Mouse (Mus musculus) limb, embryonic 15.5 days (tissue): ENCODE data around the gene 4930544D05Rik. TPM values are rescaled to one million over a fixed set of nuclear protein-coding genes. Genes with fewer than 3 reads are reported as not detected.

Experiments used
- ATAC-seq: fragments of 200-750 bp; cut with Nextera tagmentation; 2 replicates; pipeline ENCODE4 v1.8.0; 2017; ENCODE audit warnings: low read depth, moderate TSS enrichment; ENCODE audit not compliant: insufficient number of reproducible peaks, low FRiP score, low TSS enrichment
- H3K27ac ChIP-seq: fragments of 300-500 bp; sonication (generic); 2 replicates; pipeline ENCODE4 v1.5.1; 2015; ENCODE audit warnings: moderate library complexity, mild to moderate bottlenecking, inconsistent platforms
- H3K27me3 ChIP-seq: fragments of 300-500 bp; sonication (generic); 2 replicates; pipeline ENCODE4 v1.6.1; 2015; ENCODE audit warnings: inconsistent platforms
- H3K36me3 ChIP-seq: fragments of 300-500 bp; sonication (generic); 2 replicates; pipeline ENCODE4 v1.6.1; 2015; ENCODE audit warnings: inconsistent platforms
- H3K4me1 ChIP-seq: fragments of 300-500 bp; sonication (generic); 2 replicates; pipeline ENCODE4 v1.6.1; 2015; ENCODE audit warnings: inconsistent platforms
- H3K4me2 ChIP-seq: fragments of 300-500 bp; sonication (generic); 2 replicates; pipeline ENCODE4 v1.6.1; 2015; ENCODE audit warnings: mild to moderate bottlenecking, inconsistent platforms
- H3K4me3 ChIP-seq: fragments of 300-500 bp; sonication (generic); 2 replicates; pipeline ENCODE4 v1.5.1; 2015; ENCODE audit warnings: mild to moderate bottlenecking, inconsistent platforms
- H3K9ac ChIP-seq: fragments of 300-500 bp; sonication (generic); 2 replicates; pipeline ENCODE4 v1.6.1; 2015; ENCODE audit warnings: inconsistent platforms
- H3K9me3 ChIP-seq: fragments of 300-500 bp; sonication (generic); 2 replicates; pipeline ENCODE4 v1.6.1; 2016; ENCODE audit warnings: inconsistent platforms
- WGBS: fragments of 180-500 bp; shearing (Covaris S2); methylation state at CpG from one replicate; pipeline ENCODE4 v1.1.7; 2015; 5-methylcytosine and 5-hydroxymethylcytosine counted together
- polyA plus RNA-seq: library from polyadenylated mRNA; unstranded; fragments of >200 nt; fragmentation: Nextera tagmentation; extraction: Ambion mirVana; gene quantifications from 2 replicates; pipeline ENCODE4 v1.2.1, GENCODE M21; 2015

Gene 4930544D05Rik
- polyA plus RNA-seq, 1 experiment from 2014 or later: not detected

DNA sequence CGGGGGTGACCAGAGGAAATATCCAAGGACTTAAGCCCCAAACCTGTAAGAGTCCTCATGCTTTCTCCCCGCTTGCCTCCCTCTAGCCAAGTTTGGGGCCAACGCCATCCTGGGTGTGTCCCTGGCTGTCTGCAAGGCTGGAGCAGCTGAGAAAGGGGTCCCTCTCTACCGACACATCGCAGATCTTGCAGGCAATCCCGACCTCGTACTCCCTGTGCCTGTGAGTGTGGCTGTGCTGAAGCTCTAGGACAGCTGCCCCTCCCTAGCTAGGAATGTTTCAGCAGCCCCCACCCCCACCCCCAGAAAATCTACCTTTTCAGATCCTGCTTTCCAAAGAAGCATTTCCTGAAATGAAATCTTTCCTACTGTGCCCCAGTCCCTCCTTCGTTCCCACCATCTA is 43.3 kb downstream of the 4930544D05Rik start:
- no peak overlapping the region for H3K9ac ChIP-seq
- no peak for ATAC-seq
- peaks cover 41% of the 10 kb centered on the region for H3K36me3 ChIP-seq
- peaks cover 42% of the 10 kb centered on the region for H3K4me1 ChIP-seq
- no peak overlapping the region for H3K27ac ChIP-seq
- no peak overlapping the region for H3K4me3 ChIP-seq
- no peaks in the 10 kb centered on the region for H3K27me3 ChIP-seq
- H3K4me2 ChIP-seq: no peak overlapping the region
- WGBS: 72% methylated on average over 8 of the region's 8 CpGs
- H3K9me3 ChIP-seq: no peaks in the 10 kb centered on the region

DNA sequence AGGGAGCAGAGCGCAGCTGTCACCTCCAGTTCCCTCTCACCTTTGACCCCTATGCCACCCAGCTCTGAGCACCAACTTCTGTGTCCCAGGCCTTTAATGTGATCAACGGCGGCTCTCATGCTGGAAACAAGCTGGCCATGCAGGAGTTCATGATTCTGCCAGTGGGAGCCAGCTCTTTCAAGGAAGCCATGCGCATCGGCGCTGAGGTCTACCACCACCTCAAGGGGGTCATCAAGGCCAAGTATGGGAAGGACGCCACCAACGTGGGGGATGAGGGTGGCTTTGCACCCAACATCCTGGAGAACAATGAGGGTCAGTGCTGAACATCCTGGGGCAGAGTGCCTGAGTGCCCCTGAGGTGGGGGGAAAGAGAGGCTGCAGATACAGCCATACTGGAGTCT is 44.9 kb downstream of the 4930544D05Rik start:
- WGBS: 82% methylated on average over 8 of the region's 8 CpGs
- Histone ChIP-seq H3K36me3 (peaks cover 58% of the 10 kb centered on the region), H3K27me3 (no peaks in the 10 kb centered on the region), H3K27ac (0 out of 2 replicates have a peak overlapping the region, but pooled peaks have one; percentile 35), H3K4me2 (no peak overlapping the region), H3K9me3 (no peaks in the 10 kb centered on the region), H3K4me1 (peaks cover 36% of the 10 kb centered on the region), H3K9ac (no peak overlapping the region), H3K4me3 (no peak overlapping the region)
- no peak for ATAC-seq

DNA sequence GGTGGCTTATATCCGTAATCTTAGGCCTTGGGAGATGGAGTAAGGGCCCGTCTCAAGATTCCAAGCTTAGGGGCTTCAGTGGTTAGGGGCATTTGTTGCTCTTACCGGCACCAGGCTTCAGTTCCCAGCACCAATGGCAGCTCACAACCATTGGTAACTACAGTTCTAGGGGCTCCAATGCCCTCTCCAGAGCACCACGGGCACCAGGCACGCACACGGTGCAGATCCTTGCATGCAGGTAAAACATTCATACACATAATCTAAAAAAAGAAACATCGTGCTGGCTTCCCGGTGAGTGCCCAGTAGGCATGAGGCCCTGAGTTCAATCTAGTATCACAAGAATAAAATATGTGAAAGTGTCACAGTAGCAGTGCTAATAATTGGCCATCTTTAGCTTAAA is 47.5 kb downstream of the 4930544D05Rik start:
- WGBS: 86% methylated on average over 8 of the region's 8 CpGs
- no peak overlapping the region for H3K4me3 ChIP-seq
- H3K9me3 ChIP-seq: no peaks in the 10 kb centered on the region
- ATAC-seq: no peak
- H3K27me3 ChIP-seq: no peaks in the 10 kb centered on the region
- peaks cover 69% of the 10 kb centered on the region for H3K36me3 ChIP-seq
- no peak overlapping the region for H3K4me2 ChIP-seq
- H3K27ac ChIP-seq: no peak overlapping the region
- peaks cover 21% of the 10 kb centered on the region for H3K4me1 ChIP-seq
- no peak overlapping the region for H3K9ac ChIP-seq

DNA sequence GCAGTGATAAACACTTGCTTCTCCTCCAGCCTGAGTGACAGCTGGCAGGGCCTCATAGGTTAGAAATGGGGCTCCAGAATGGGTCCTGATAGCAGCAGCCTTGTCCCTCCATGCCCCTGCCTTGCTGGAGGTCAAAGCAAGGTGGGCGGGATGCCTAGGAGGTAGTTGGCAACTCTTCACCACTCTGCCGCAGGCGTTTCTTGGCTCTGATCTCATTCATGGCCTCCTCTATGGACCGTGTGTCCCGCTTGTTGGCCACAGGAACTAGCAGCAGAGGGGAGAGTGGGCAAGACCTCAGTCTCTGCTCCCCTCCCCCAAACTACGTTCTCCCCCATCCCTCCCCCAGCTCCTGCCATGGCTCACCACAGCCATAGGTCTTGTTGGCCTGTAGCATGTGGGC is 48.3 kb downstream of the 4930544D05Rik start:
- H3K9me3 ChIP-seq: no peaks in the 10 kb centered on the region
- H3K9ac ChIP-seq: no peak overlapping the region
- H3K36me3 ChIP-seq: peaks cover 69% of the 10 kb centered on the region
- peaks cover 15% of the 10 kb centered on the region for H3K4me1 ChIP-seq
- no peaks in the 10 kb centered on the region for H3K27me3 ChIP-seq
- no peak overlapping the region for H3K27ac ChIP-seq
- 93% methylated on average over 6 of the region's 6 CpGs for WGBS
- no peak overlapping the region for H3K4me2 ChIP-seq
- H3K4me3 ChIP-seq: no peak overlapping the region
- ATAC-seq: no peak

DNA sequence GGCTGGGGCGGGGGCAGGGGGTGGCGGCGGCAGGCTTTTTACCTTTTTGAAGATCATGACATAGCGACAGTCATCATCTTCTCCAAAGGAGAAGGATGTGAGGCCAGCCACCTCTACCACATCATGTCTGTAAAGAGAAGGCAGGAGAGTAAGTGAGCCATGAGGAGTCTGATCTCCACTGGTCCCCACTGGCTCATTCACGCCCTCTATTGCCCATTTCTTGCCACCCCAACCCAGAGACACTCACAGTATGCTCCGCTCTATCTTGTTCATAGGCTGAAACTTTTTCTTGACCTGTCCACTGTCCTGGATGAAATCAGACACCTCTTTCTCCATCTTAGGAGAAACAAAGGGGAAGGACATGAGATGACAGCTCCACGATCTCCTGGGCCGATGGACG is 49.1 kb downstream of the 4930544D05Rik start:
- Histone ChIP-seq H3K27ac (no peak overlapping the region), H3K4me1 (peaks cover 13% of the 10 kb centered on the region), H3K36me3 (peaks cover 65% of the 10 kb centered on the region), H3K4me3 (no peak overlapping the region), H3K9ac (no peak overlapping the region), H3K27me3 (no peaks in the 10 kb centered on the region), H3K4me2 (no peak overlapping the region), H3K9me3 (no peaks in the 10 kb centered on the region)
- WGBS: 96% methylated on average over 9 of the region's 9 CpGs
- no peak for ATAC-seq

Other genes with a start within 250 kb of the 4930544D05Rik start
- gene Pelp1, start 205.8 kb upstream of the 4930544D05Rik start, polyA plus RNA-seq: 31.7 and 33.7 TPM in 2 replicates
- 19.6 and 22.2 TPM in 2 replicates for gene Arrb2, start 183.2 kb upstream of the 4930544D05Rik start, polyA plus RNA-seq
- gene Med11, start 163.9 kb upstream of the 4930544D05Rik start, polyA plus RNA-seq: 37.6 and 40.2 TPM in 2 replicates
- 0.51 and 0.76 TPM in 2 replicates for gene Zmynd15, start 156.4 kb upstream of the 4930544D05Rik start, polyA plus RNA-seq
- gene Cxcl16, start 155.9 kb upstream of the 4930544D05Rik start, polyA plus RNA-seq: 5.3 and 6.8 TPM in 2 replicates
- gene Tm4sf5, start 110.6 kb upstream of the 4930544D05Rik start, polyA plus RNA-seq: 0.37 and 0.45 TPM in 2 replicates
- gene Vmo1, start 101.2 kb upstream of the 4930544D05Rik start, polyA plus RNA-seq: 0.23 and 0.27 TPM in 2 replicates
- 0.26 and 0.65 TPM in 2 replicates for gene Gltpd2, start 96.7 kb upstream of the 4930544D05Rik start, polyA plus RNA-seq
- gene Psmb6, start 90.5 kb upstream of the 4930544D05Rik start, polyA plus RNA-seq: 660 and 698 TPM in 2 replicates
- gene Gm40193, start 82.9 kb upstream of the 4930544D05Rik start, polyA plus RNA-seq: not detected in 2 replicates
- 10.4 and 11.9 TPM in 2 replicates for gene Pld2, start 75.8 kb upstream of the 4930544D05Rik start, polyA plus RNA-seq
- gene Mink1, start 53.0 kb upstream of the 4930544D05Rik start, polyA plus RNA-seq: 14.1 TPM in 2 replicates
- gene Chrne, start 3.4 kb downstream of the 4930544D05Rik start, polyA plus RNA-seq: 0.41 TPM in 1 of 2 replicates, not detected in the other
- gene Gp1ba, start 23.3 kb downstream of the 4930544D05Rik start, polyA plus RNA-seq: 0.26 and 0.29 TPM in 2 replicates
- gene Rnf167, start 31.4 kb downstream of the 4930544D05Rik start, polyA plus RNA-seq: 124 TPM in 2 replicates
- gene Slc25a11, start 31.6 kb downstream of the 4930544D05Rik start, polyA plus RNA-seq: 165 and 188 TPM in 2 replicates
- gene Pfn1, start 38.8 kb downstream of the 4930544D05Rik start, polyA plus RNA-seq: 1,605 and 1,679 TPM in 2 replicates
- gene Eno3, start 41.4 kb downstream of the 4930544D05Rik start, polyA plus RNA-seq: 71.5 and 252 TPM in 2 replicates
- gene Spag7, start 53.6 kb downstream of the 4930544D05Rik start, polyA plus RNA-seq: 149 and 172 TPM in 2 replicates
- 12.9 and 14.8 TPM in 2 replicates for gene Camta2, start 72.3 kb downstream of the 4930544D05Rik start, polyA plus RNA-seq
- gene Inca1, start 84.3 kb downstream of the 4930544D05Rik start, polyA plus RNA-seq: 0.91 and 2.1 TPM in 2 replicates
- gene Kif1c, start 84.7 kb downstream of the 4930544D05Rik start, polyA plus RNA-seq: 4.3 and 5.3 TPM in 2 replicates
- 7.3 and 7.9 TPM in 2 replicates for gene Zfp3, start 148.4 kb downstream of the 4930544D05Rik start, polyA plus RNA-seq
- 0.27 TPM in 1 of 2 replicates, not detected in the other for gene Scimp, start 196.7 kb downstream of the 4930544D05Rik start, polyA plus RNA-seq
- 26.7 and 33.7 TPM in 2 replicates for gene Rabep1, start 228.9 kb downstream of the 4930544D05Rik start, polyA plus RNA-seq